Mouse (Mus musculus) ES-Bruce4 (cell line): ENCODE measurements around the gene Rbm39. TPM values are rescaled to one million over a fixed set of nuclear protein-coding genes. Genes with fewer than 3 reads are reported as not detected.

ENCODE experiments used
- H3K27ac ChIP-seq: 2 replicates; pipeline ENCODE4 v1.5.1; 2012; ENCODE audit warnings: low read length, inconsistent platforms; ENCODE audit not compliant: insufficient read depth
- H3K27me3 ChIP-seq: 2 replicates; pipeline ENCODE4 v1.6.1; 2012; ENCODE audit warnings: mild to moderate bottlenecking, low read length, inconsistent platforms; ENCODE audit not compliant: control insufficient read depth, poor library complexity, insufficient read depth, severe bottlenecking
- H3K36me3 ChIP-seq: 2 replicates; pipeline ENCODE4 v1.6.1; 2012; ENCODE audit warnings: inconsistent platforms, mild to moderate bottlenecking, low read length, moderate library complexity; ENCODE audit not compliant: control insufficient read depth, poor library complexity, insufficient read depth, severe bottlenecking
- H3K4me1 ChIP-seq: one replicate; pipeline ENCODE4 v1.8.1; 2011; ENCODE audit warnings: low read length; ENCODE audit not compliant: control insufficient read depth, insufficient read depth
- H3K4me3 ChIP-seq: 2 replicates; pipeline ENCODE4 v1.5.1; 2011; ENCODE audit warnings: low read depth, mild to moderate bottlenecking, low read length
- H3K9ac ChIP-seq: 2 replicates; pipeline ENCODE4 v1.6.1; 2012; ENCODE audit warnings: low read depth, mild to moderate bottlenecking, inconsistent platforms; ENCODE audit not compliant: poor library complexity, severe bottlenecking
- H3K9me3 ChIP-seq: replicated peaks from 2 replicates; pipeline ENCODE4 v1.6.1; 2012; ENCODE audit warnings: mild to moderate bottlenecking, low read length, inconsistent platforms; ENCODE audit not compliant: control insufficient read depth, poor library complexity, insufficient read depth, severe bottlenecking
- CTCF ChIP-seq: IDR thresholded peaks from one replicate; pipeline ENCODE4 v1.8.1; 2011; ENCODE audit warnings: low read depth, low read length
- EP300 ChIP-seq: IDR thresholded peaks from 2 replicates; pipeline ENCODE4 v1.6.1; 2011; ENCODE audit warnings: low read depth, low read length; ENCODE audit not compliant: insufficient read depth
- POLR2A ChIP-seq: IDR thresholded peaks from one replicate; pipeline ENCODE4 v1.8.1; 2011; ENCODE audit warnings: low read length; ENCODE audit not compliant: insufficient read depth
- polyA plus RNA-seq: library from polyadenylated mRNA; stranded (reverse); fragments of >200 nt; gene quantifications from 2 replicates; pipeline ENCODE4 v1.2.4, GENCODE M21; 2011; ENCODE audit warnings: low read depth; ENCODE audit not compliant: missing spikeins, insufficient read depth, insufficient read length

The Rbm39 gene
- polyA plus RNA-seq, 1 experiment: 518 TPM

- H3K9me3 ChIP-seq: peaks cover 10% of the 10 kb centered on the region
- no peaks in the 10 kb centered on the region for H3K4me1 ChIP-seq
- H3K36me3 ChIP-seq: peaks cover 3% of the 10 kb centered on the region
Observed at GRCm38 (mm10) chr2:156111358-156112079, 68.5 kb downstream of the Rbm39 start, which contains the start of the genes Cpne1 and Rbm12. Gene Cpne1 (minus strand): TSS chr2:156111965. Gene Rbm12 (minus strand): TSS chr2:156111978.

DNA sequence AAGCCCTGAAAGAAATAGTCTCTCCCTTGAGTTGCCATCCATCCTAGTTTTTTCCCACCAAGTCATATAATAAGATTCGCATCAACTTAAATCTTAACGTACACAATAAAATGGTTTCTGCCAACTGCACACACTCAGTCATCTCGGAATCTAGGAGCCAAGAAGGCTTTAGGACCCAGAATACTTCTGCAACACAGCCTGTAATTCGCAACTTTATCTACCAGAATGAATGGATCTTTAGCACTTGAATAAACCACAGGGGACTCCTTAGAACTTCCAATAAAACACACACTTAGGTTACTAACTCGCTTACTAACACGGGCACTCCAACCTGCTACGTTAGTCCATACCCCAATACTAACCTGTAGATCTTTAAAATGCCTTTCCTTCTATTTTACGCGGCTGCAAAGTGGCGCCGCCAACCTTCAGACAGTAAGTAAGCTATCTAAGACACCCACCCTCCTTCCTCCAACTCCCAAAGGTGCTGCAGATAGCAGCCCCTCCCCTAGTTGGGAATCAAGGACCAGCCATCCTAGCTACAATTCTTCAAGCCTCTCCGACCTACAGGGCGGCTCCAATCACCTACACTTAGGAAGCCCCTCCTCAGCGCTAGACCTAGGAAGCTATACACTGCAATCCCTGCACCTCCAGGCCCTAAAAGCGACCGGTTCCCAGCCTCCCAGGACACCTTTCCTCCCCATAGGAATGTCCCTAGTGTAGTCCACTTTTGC, 69.2 kb downstream of the Rbm39 start:
- H3K27me3 ChIP-seq: no peaks in the 10 kb centered on the region
- peaks cover 6% of the 10 kb centered on the region for H3K9me3 ChIP-seq
- H3K36me3 ChIP-seq: peaks cover 3% of the 10 kb centered on the region
- peak overlapping the region; percentile 60 for H3K27ac ChIP-seq
- peak overlapping the region; percentile 97 for H3K9ac ChIP-seq
- peak overlapping the region; percentile 97 for H3K4me3 ChIP-seq
- no peaks in the 10 kb centered on the region for H3K4me1 ChIP-seq
- no peak for TF ChIP-seq EP300
- no peak for TF ChIP-seq CTCF
- TF ChIP-seq POLR2A: no peak

More at GRCm38 (mm10) chr2:156111358-156112079, 68.5 kb downstream of the Rbm39 start, which contains the start of the genes Cpne1 and Rbm12:
- Histone ChIP-seq H3K4me3 (peak within 1 kb of the TSS; percentile 97), H3K27ac (peak within 1 kb of the TSS; percentile 73), H3K27me3 (no peaks in the 10 kb centered on the region), H3K9ac (peak within 1 kb of the TSS; percentile 97)
- TF ChIP-seq CTCF: no peak
- TF ChIP-seq EP300: no peak
- peak; percentile 59 for TF ChIP-seq POLR2A

Other genes starting within 250 kb of the Rbm39 start
- gene Uqcc1, start 249.9 kb downstream of the Rbm39 start, polyA plus RNA-seq: 65.2 and 71.2 TPM in 2 replicates
- not detected in 2 replicates for gene Gm15557, start 239.5 kb downstream of the Rbm39 start, polyA plus RNA-seq
- not detected in 2 replicates for gene Gdf5, start 234.9 kb downstream of the Rbm39 start, polyA plus RNA-seq
- gene Cep250, start 223.8 kb downstream of the Rbm39 start, polyA plus RNA-seq: 24.9 and 26.0 TPM in 2 replicates
- gene 6430550D23Rik, start 172.3 kb downstream of the Rbm39 start, polyA plus RNA-seq: 2.4 and 2.9 TPM in 2 replicates
- gene Ergic3, start 172.2 kb downstream of the Rbm39 start, polyA plus RNA-seq: 72.2 and 82.1 TPM in 2 replicates
- gene Fer1l4, start 127.3 kb downstream of the Rbm39 start, polyA plus RNA-seq: 0.87 TPM in 1 of 2 replicates, not detected in the other
- gene Spag4, start 115.1 kb downstream of the Rbm39 start, polyA plus RNA-seq: 3.8 and 6.1 TPM in 2 replicates
- 34.4 and 50.7 TPM in 2 replicates for gene Cpne1, start 68.3 kb downstream of the Rbm39 start, polyA plus RNA-seq
- gene Rbm12, start 68.3 kb downstream of the Rbm39 start, polyA plus RNA-seq: 64.5 and 78.1 TPM in 2 replicates
- gene Gm28036, start 53.1 kb downstream of the Rbm39 start, polyA plus RNA-seq: 43.0 and 52.2 TPM in 2 replicates
- gene Romo1, start 36.2 kb downstream of the Rbm39 start, polyA plus RNA-seq: 83.8 and 109 TPM in 2 replicates
- 35.8 and 41.7 TPM in 2 replicates for gene Nfs1, start 36.1 kb downstream of the Rbm39 start, polyA plus RNA-seq
- gene Phf20, start 16.2 kb upstream of the Rbm39 start, polyA plus RNA-seq: 71.2 and 78.8 TPM in 2 replicates
- 4.8 and 6.5 TPM in 2 replicates for gene Cnbd2, start 132.1 kb upstream of the Rbm39 start, polyA plus RNA-seq
- 20.1 and 20.5 TPM in 2 replicates for gene Scand1, start 132.5 kb upstream of the Rbm39 start, polyA plus RNA-seq
- 21.4 and 23.6 TPM in 2 replicates for gene Epb41l1, start 240.7 kb upstream of the Rbm39 start, polyA plus RNA-seq